Mouse (Mus musculus): ENCODE measurements around the gene Cacnb2. TPM values are rescaled to one million over a fixed set of nuclear protein-coding genes. Genes with fewer than 3 reads are reported as not detected.

Cacnb2 gene
- total RNA-seq, 1 experiment from 2014 or later = 0.67 TPM

Other genes with a start within 250 kb of the Cacnb2 start
- gene Slc39a12, start 214.8 kb upstream of the Cacnb2 start, total RNA-seq (2017) = not detected in 3 replicates

Measured in monocyte, adult 5-6 weeks (primary cell).